In genomic region chrX:72911611-72912010, GRCm38 (mm10) we compare ENCODE assay signal across 21 mouse cellular contexts.
"Had no signal": no experiment of that assay in that cellular context is flagged by ENCODE, and none has a peak within 500 bp of the region (broad histone marks: within the 10 kb centered on the region; RNA-seq: fewer than 3 reads in every experiment).

No protein-coding gene starts in this region.

- H3K27ac ChIP-seq: layer of hippocampus, adult 2 months; liver, embryonic 14.5 days; midbrain, embryonic 10.5 days; midbrain, embryonic 13.5 days; neural tube, embryonic 13.5 days; stomach, embryonic 15.5 days had no signal

- H3K9ac ChIP-seq: liver, embryonic 14.5 days; liver, postnatal 0 days; lung, embryonic 14.5 days; midbrain, embryonic 13.5 days; neural tube, embryonic 13.5 days; stomach, embryonic 15.5 days had no signal

- ATAC-seq: liver, postnatal 0 days; midbrain, embryonic 13.5 days; midbrain, embryonic 16.5 days had no signal

- H3K4me3 ChIP-seq: layer of hippocampus, adult 2 months; megakaryocyte, embryonic 14.5 days; midbrain, embryonic 10.5 days; midbrain, embryonic 13.5 days; myocyte; neural tube, embryonic 13.5 days; stomach, embryonic 15.5 days had no signal

- H3K4me2 ChIP-seq: lung, embryonic 14.5 days; midbrain, embryonic 13.5 days; neural tube, embryonic 13.5 days; stomach, embryonic 15.5 days had no signal

- H3K9me3 ChIP-seq: megakaryocyte, embryonic 14.5 days; midbrain, embryonic 10.5 days; midbrain, embryonic 13.5 days; neural tube, embryonic 13.5 days; stomach, embryonic 15.5 days had no signal

- DNase-seq: kidney, adult 9 months; kidney, postnatal 14 days; kidney, postnatal 4 days; layer of hippocampus, adult 9-11 months; liver, postnatal 0 days; lung, embryonic 14.5 days; lung, postnatal 10 days; lung, postnatal 36 days; retina, postnatal 1 day; right cerebral cortex, postnatal 25 days; spleen, adult 18-20 months; thymus, postnatal 25 days had no signal

- H3K27me3 ChIP-seq: midbrain, embryonic 13.5 days; neural tube, embryonic 13.5 days; stomach, embryonic 15.5 days had no signal

- H3K4me1 ChIP-seq: midbrain, embryonic 10.5 days; midbrain, embryonic 13.5 days; neural tube, embryonic 13.5 days; stomach, embryonic 15.5 days had no signal

- H3K36me3 ChIP-seq: midbrain, embryonic 10.5 days; midbrain, embryonic 13.5 days; neural tube, embryonic 13.5 days; stomach, embryonic 15.5 days had no signal
